ENCODE assay signal across 8 mouse cellular contexts in genomic region chr19:12010281-12010771, GRCm38 (mm10). TPM values are rescaled to one million over a fixed set of nuclear protein-coding genes. Genes with fewer than 3 reads are reported as not detected.
DNase-seq lines count a peak whose midpoint lies in the region; ATAC-seq and TF ChIP-seq lines count a peak whose summit lies in the region.

No protein-coding gene starts in this region.

- no peaks in the 10 kb centered on the region for H3K9me3 ChIP-seq in intestine, embryonic 14.5 days (ENCODE audit: control insufficient read depth, low read length)
- no peaks in the 10 kb centered on the region for H3K9me3 ChIP-seq in liver, embryonic 11.5 days (ENCODE audit: control insufficient read depth, low read length)
- no peaks in the 10 kb centered on the region for H3K9me3 ChIP-seq in midbrain, postnatal 0 days (ENCODE audit: low read length)

- no peak for TF ChIP-seq CTCF in midbrain, postnatal 0 days (IDR thresholded peaks at IDR 0.05)

- intact Hi-C loops in gastrocnemius, postnatal 14 days (cut with DNase I; ENCODE audit: low total_unique reads): loop anchor here (5.0 kb wide), 1 partner anchor 233 kb away; no protein-coding TSS in a partner anchor

- H3K27ac ChIP-seq in intestine, embryonic 14.5 days (ENCODE audit: low read depth): peak overlapping the region; percentile 94
- peak overlapping the region; percentile 84 for H3K27ac ChIP-seq in liver, embryonic 11.5 days (ENCODE audit: low read depth, low read length)
- H3K27ac ChIP-seq in midbrain, postnatal 0 days (ENCODE audit: low read depth, low read length): peak overlapping the region; percentile 82

- peak overlapping the region; percentile 65 for H3K4me2 ChIP-seq in intestine, embryonic 14.5 days (ENCODE audit: low read length)
- peak overlapping the region; percentile 89 for H3K4me2 ChIP-seq in liver, embryonic 11.5 days
- H3K4me2 ChIP-seq in midbrain, postnatal 0 days (ENCODE audit: low read depth, low read length, poor library complexity, severe bottlenecking): peak overlapping the region; percentile 68

- 0 out of 2 replicates have a peak, but pooled peaks cover 2% of the 10 kb centered on the region for H3K4me1 ChIP-seq in intestine, embryonic 14.5 days (replicated peaks; ENCODE audit: control insufficient read depth, insufficient read depth, low read length)
- H3K4me1 ChIP-seq in liver, embryonic 11.5 days (replicated peaks; ENCODE audit: control insufficient read depth, insufficient read depth, low read length): peaks cover 10% of the 10 kb centered on the region
- H3K4me1 ChIP-seq in midbrain, postnatal 0 days (ENCODE audit: insufficient read depth, low read length): no peaks in the 10 kb centered on the region

- H3K27me3 ChIP-seq in intestine, embryonic 14.5 days (replicated peaks; ENCODE audit: control insufficient read depth, insufficient read depth, low read length): no peaks in the 10 kb centered on the region
- no peaks in the 10 kb centered on the region for H3K27me3 ChIP-seq in liver, embryonic 11.5 days (replicated peaks; ENCODE audit: control insufficient read depth, insufficient read depth, low read length)
- H3K27me3 ChIP-seq in midbrain, postnatal 0 days (ENCODE audit: insufficient read depth, low read length): no peaks in the 10 kb centered on the region

- no peaks in the 10 kb centered on the region for H3K36me3 ChIP-seq in intestine, embryonic 14.5 days (ENCODE audit: control insufficient read depth, insufficient read depth, low read length)
- H3K36me3 ChIP-seq in liver, embryonic 11.5 days (ENCODE audit: control insufficient read depth, insufficient read depth, low read length): no peaks in the 10 kb centered on the region
- no peaks in the 10 kb centered on the region for H3K36me3 ChIP-seq in midbrain, postnatal 0 days (ENCODE audit: insufficient read depth, low read length)

- peak overlapping the region; percentile 81 for H3K9ac ChIP-seq in intestine, embryonic 14.5 days (ENCODE audit: low read length)
- H3K9ac ChIP-seq in liver, embryonic 11.5 days (ENCODE audit: low read depth, low read length): peak overlapping the region; percentile 78
- peak overlapping the region; percentile 71 for H3K9ac ChIP-seq in midbrain, postnatal 0 days (replicated peaks; ENCODE audit: low read length, poor library complexity, severe bottlenecking)

- DNase-seq in urinary bladder, adult 18-20 months (ENCODE audit: low spot score in 2 of 2): peak; percentile 40 to 54
- no peak for DNase-seq in urinary bladder, postnatal 10 days (ENCODE audit: low spot score)
- DNase-seq in gastrocnemius, postnatal 14 days: peak; percentile 68
- DNase-seq in intestine, embryonic 14.5 days (ENCODE audit: low spot score): peak; percentile 94
- peak; percentile 85 for DNase-seq in liver, embryonic 11.5 days (ENCODE audit: low spot score)
- peak; percentile 62 for DNase-seq in midbrain, postnatal 0 days (ENCODE audit: low spot score)
- DNase-seq in spleen, postnatal 4 days (ENCODE audit: low spot score in 2 of 2): peak; percentile 47 to 77

- peak overlapping the region; percentile 80 for H3K4me3 ChIP-seq in intestine, embryonic 14.5 days (ENCODE audit: low read depth, low read length)
- H3K4me3 ChIP-seq in liver, embryonic 11.5 days (ENCODE audit: low read depth, low read length): peak overlapping the region; percentile 78
- H3K4me3 ChIP-seq in midbrain, postnatal 0 days (ENCODE audit: low read depth, low read length): peak overlapping the region; percentile 59

- ATAC-seq in common myeloid progenitor, adult 5-6 weeks (replicated peaks; ENCODE audit: low read depth, poor library complexity, severe bottlenecking): 0 out of 2 replicates have a peak, but pooled peaks have one; percentile 1
- ATAC-seq in intestine, embryonic 14.5 days (replicated peaks; ENCODE audit: low FRiP score, low TSS enrichment, low read depth): peak; percentile 24
- 0 out of 2 replicates have a peak, but pooled peaks have one; percentile 4 for ATAC-seq in liver, embryonic 11.5 days (replicated peaks; ENCODE audit: low FRiP score)
- peak; percentile 24 for ATAC-seq in midbrain, postnatal 0 days (ENCODE audit: low FRiP score)

- WGBS in intestine, embryonic 14.5 days: under 1% methylated on average over 24 of the region's 24 CpGs
- under 1% methylated on average over 24 of the region's 24 CpGs for WGBS in liver, embryonic 11.5 days
- WGBS in midbrain, postnatal 0 days: under 1% methylated on average over 24 of the region's 24 CpGs

RNA-seq across cellular contexts. Expression of gene Olfr1423, which starts 30.8 kb away (rescaled TPM):
- total RNA-seq in common myeloid progenitor, adult 5-6 weeks (2017): not detected in 2 replicates
- not detected for total RNA-seq in gastrocnemius, postnatal 14 days (2021)
- polyA plus RNA-seq in intestine, embryonic 14.5 days (2014; fragmentation: Nextera tagmentation; extraction: Ambion mirVana): not detected in 2 replicates
- polyA plus RNA-seq in liver, embryonic 11.5 days (2014; fragmentation: Nextera tagmentation; extraction: Ambion mirVana): 0.03 and 0.06 TPM in 2 replicates
- not detected in 2 replicates for total RNA-seq in midbrain, postnatal 0 days (2014; rRNA removed)
- not detected in 2 replicates for polyA plus RNA-seq in midbrain, postnatal 0 days (2015; fragmentation: Nextera tagmentation; extraction: Ambion mirVana)

RNA-seq across cellular contexts. Expression of gene Osbp, which starts 44.6 kb away (rescaled TPM):
- total RNA-seq in common myeloid progenitor, adult 5-6 weeks (2017): 31.4 and 47.0 TPM in 2 replicates
- 10 to 100 TPM; 70.8 to 71.5 TPM for total RNA-seq in gastrocnemius, postnatal 14 days (2021)
- 8.8 and 9.0 TPM in 2 replicates for polyA plus RNA-seq in intestine, embryonic 14.5 days (2014; fragmentation: Nextera tagmentation; extraction: Ambion mirVana)
- 5.2 and 6.8 TPM in 2 replicates for polyA plus RNA-seq in liver, embryonic 11.5 days (2014; fragmentation: Nextera tagmentation; extraction: Ambion mirVana)
- total RNA-seq in midbrain, postnatal 0 days (2014; rRNA removed): 24.6 and 28.1 TPM in 2 replicates
- polyA plus RNA-seq in midbrain, postnatal 0 days (2015; fragmentation: Nextera tagmentation; extraction: Ambion mirVana): 2.8 TPM in 2 replicates

RNA-seq across cellular contexts. Expression of gene Olfr1424, which starts 52.2 kb away (rescaled TPM):
- total RNA-seq in common myeloid progenitor, adult 5-6 weeks (2017): not detected in 2 replicates
- total RNA-seq in gastrocnemius, postnatal 14 days (2021): not detected
- 0.12 TPM in 1 of 2 replicates, not detected in the other for polyA plus RNA-seq in intestine, embryonic 14.5 days (2014; fragmentation: Nextera tagmentation; extraction: Ambion mirVana)
- 0.17 TPM in 1 of 2 replicates, not detected in the other for polyA plus RNA-seq in liver, embryonic 11.5 days (2014; fragmentation: Nextera tagmentation; extraction: Ambion mirVana)
- not detected in 2 replicates for total RNA-seq in midbrain, postnatal 0 days (2014; rRNA removed)
- polyA plus RNA-seq in midbrain, postnatal 0 days (2015; fragmentation: Nextera tagmentation; extraction: Ambion mirVana): not detected in 2 replicates
